Mouse (Mus musculus) midbrain, embryonic 15.5 days (tissue): ENCODE results near the gene Shank2. TPM values are rescaled to one million over a fixed set of nuclear protein-coding genes. Genes with fewer than 3 reads are reported as not detected.
A peak's percentile ranks its signal among the peaks of the same experiment; 100 is the strongest.

Source experiments
- ATAC-seq: fragments of 200-750 bp; cut with Nextera tagmentation; replicated peaks from 2 replicates; pipeline ENCODE4 v1.8.0; 2017; ENCODE audit warnings: moderate TSS enrichment
- H3K27ac ChIP-seq: fragments of 300-500 bp; sonication (generic); 2 replicates; pipeline ENCODE4 v1.5.1; 2015; ENCODE audit warnings: mild to moderate bottlenecking, inconsistent platforms
- H3K27me3 ChIP-seq: fragments of 300-500 bp; sonication (generic); replicated peaks from 2 replicates; pipeline ENCODE4 v1.6.1; 2015; ENCODE audit warnings: inconsistent platforms
- H3K36me3 ChIP-seq: fragments of 300-500 bp; sonication (generic); replicated peaks from 2 replicates; pipeline ENCODE4 v1.6.1; 2015; ENCODE audit warnings: inconsistent platforms
- H3K4me1 ChIP-seq: fragments of 300-500 bp; sonication (generic); 2 replicates; pipeline ENCODE4 v1.6.1; 2015; ENCODE audit warnings: inconsistent platforms
- H3K4me2 ChIP-seq: fragments of 300-500 bp; sonication (generic); 2 replicates; pipeline ENCODE4 v1.6.1; 2015; ENCODE audit warnings: inconsistent platforms, mild to moderate bottlenecking, moderate library complexity
- H3K4me3 ChIP-seq: fragments of 300-500 bp; sonication (generic); 2 replicates; pipeline ENCODE4 v1.5.1; 2015; ENCODE audit warnings: mild to moderate bottlenecking, inconsistent platforms
- H3K9ac ChIP-seq: fragments of 300-500 bp; sonication (generic); 2 replicates; pipeline ENCODE4 v1.6.1; 2015; ENCODE audit warnings: mild to moderate bottlenecking, inconsistent platforms
- H3K9me3 ChIP-seq: fragments of 300-500 bp; sonication (generic); 2 replicates; pipeline ENCODE4 v1.6.1; 2016; ENCODE audit warnings: inconsistent platforms
- WGBS: fragments of 180-500 bp; shearing (Covaris S2); methylation state at CpG from one replicate; pipeline ENCODE4 v1.1.7; 2015; ENCODE audit warnings: mixed read lengths; 5-methylcytosine and 5-hydroxymethylcytosine counted together
- polyA plus RNA-seq: library from polyadenylated mRNA; unstranded; fragments of >200 nt; fragmentation: Nextera tagmentation; extraction: Ambion mirVana; gene quantifications from 2 replicates; pipeline ENCODE4 v1.2.1, GENCODE M21; 2015

Shank2 gene
- polyA plus RNA-seq, 1 experiment from 2014 or later, result 10.5 TPM

DNA sequence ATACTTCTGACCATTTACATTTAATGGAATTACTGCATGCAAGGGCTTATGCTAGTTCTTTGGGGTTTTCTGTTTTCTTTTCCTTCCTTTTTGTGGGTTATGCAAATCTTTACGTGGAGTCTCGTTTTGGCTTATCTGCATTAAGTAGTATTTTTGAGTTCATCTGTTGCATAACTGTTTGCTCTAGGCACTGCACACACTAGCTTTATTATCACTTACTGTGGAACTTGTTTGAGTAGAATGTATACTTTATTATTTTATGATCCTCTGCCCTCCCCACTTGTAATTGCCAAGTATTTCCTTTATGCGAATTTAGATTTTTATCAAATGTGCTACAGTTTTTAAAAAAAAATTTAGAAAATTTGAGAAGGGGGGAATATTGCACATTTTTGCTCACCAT is 2.7 kb upstream of the Shank2 start:
- Histone ChIP-seq H3K9ac (no peak overlapping the region), H3K9me3 (0 out of 2 replicates have a peak, but pooled peaks cover 6% of the 10 kb centered on the region), H3K36me3 (no peaks in the 10 kb centered on the region), H3K4me2 (no peak overlapping the region), H3K27ac (no peak overlapping the region), H3K4me3 (no peak overlapping the region), H3K4me1 (no peaks in the 10 kb centered on the region), H3K27me3 (no peaks in the 10 kb centered on the region)
- ATAC-seq, result no peak
- 88% methylated on average over 3 of the region's 3 CpGs for WGBS

DNA sequence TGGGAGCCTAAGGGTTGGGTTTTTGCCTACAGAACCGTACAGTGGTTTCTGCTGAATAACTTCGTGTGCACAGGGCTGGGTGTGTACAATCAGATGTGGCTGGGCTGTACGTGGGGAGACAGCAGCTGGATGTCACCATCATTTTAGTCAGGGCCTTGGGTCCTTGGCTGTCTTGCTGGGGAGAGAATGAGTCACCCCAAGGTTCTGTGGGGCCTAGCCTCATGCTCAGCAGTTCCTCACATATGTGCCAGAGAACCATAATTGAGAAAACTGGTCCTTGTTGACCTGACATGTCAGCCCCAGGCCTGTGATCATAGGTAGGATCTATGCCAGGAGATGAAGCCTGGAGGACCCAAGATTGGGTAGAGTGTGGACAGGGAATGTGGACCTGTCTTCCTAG is 1.7 kb downstream of the Shank2 start:
- Histone ChIP-seq H3K4me1 (no peaks in the 10 kb centered on the region), H3K27ac (no peak overlapping the region), H3K9ac (no peak overlapping the region), H3K4me3 (no peak overlapping the region), H3K27me3 (no peaks in the 10 kb centered on the region), H3K9me3 (no peaks in the 10 kb centered on the region), H3K36me3 (no peaks in the 10 kb centered on the region), H3K4me2 (no peak overlapping the region)
- ATAC-seq, result no peak
- 79% methylated on average over 3 of the region's 3 CpGs for WGBS

DNA sequence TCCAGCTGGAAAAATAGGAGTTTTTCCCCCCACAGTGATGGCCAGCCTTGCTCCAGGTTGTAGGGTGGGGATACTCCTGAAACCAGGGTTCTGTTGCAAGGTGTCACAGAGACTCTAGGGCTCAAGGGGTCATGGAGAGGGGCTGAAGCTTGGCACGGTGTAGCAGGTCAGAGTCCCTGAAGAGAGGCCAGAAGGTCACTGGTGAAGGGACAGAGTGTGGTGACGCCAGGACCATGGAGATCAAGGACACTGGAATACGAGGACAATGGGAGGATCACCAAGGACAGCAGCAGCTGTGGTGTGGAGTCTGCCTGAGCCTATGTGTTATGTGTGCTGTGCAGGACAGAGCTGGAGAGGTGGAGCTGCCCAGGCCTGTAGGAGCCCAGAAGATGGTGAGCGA is 6.4 kb downstream of the Shank2 start:
- Histone ChIP-seq H3K4me3 (no peak overlapping the region), H3K27me3 (no peaks in the 10 kb centered on the region), H3K27ac (no peak overlapping the region), H3K9me3 (no peaks in the 10 kb centered on the region), H3K9ac (no peak overlapping the region), H3K36me3 (no peaks in the 10 kb centered on the region), H3K4me1 (no peaks in the 10 kb centered on the region), H3K4me2 (no peak overlapping the region)
- 79% methylated on average over 4 of the region's 4 CpGs for WGBS
- ATAC-seq, result no peak

DNA sequence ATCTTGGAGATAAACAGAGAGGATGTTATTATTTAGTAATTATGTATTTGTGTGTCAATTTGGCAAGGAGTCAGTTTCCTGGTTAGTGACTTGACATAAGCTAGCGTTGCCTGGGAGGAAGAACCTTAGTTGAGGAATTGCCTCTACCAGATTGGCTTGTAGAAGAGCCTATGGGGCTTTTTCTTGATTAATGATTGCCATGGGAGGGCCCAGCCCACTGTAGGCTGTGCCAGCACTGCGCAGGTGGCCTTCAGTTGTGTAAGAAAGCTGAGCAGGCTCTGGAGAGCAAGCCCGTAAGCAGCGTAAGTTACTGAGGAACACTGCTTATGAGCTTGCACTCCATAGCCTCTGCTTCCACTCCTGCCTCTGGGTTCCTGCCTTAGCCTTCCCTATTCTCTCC is 7.3 kb downstream of the Shank2 start:
- Histone ChIP-seq H3K27me3 (no peaks in the 10 kb centered on the region), H3K4me3 (no peak overlapping the region), H3K9ac (no peak overlapping the region), H3K4me1 (no peaks in the 10 kb centered on the region), H3K36me3 (no peaks in the 10 kb centered on the region), H3K27ac (no peak overlapping the region), H3K4me2 (no peak overlapping the region), H3K9me3 (no peaks in the 10 kb centered on the region)
- 83% methylated on average over 4 of the region's 4 CpGs for WGBS
- ATAC-seq, result no peak

DNA sequence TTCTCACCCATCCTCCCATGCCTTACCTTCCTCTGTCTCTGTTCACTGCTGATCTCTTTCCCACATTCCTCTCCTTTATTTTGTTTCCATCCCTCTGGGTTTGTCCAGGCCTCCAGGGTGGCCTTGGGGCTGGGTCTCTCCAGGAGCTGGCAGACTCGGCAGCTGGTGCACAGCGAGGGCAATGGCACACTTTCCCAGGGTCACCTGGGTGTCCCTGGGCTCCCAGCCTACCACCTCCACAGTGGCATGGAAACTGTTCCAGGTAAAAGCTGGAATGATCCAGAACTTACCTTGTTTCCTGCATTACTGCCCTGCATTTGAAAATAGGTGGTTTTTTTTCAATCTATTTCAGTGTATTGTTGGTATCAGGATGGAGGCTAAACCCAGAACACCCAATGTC is 12.8 kb downstream of the Shank2 start:
- no peak for ATAC-seq
- Histone ChIP-seq H3K36me3 (no peaks in the 10 kb centered on the region), H3K4me3 (no peak overlapping the region), H3K27me3 (no peaks in the 10 kb centered on the region), H3K4me2 (no peak overlapping the region), H3K9ac (no peak overlapping the region), H3K4me1 (no peaks in the 10 kb centered on the region), H3K9me3 (no peaks in the 10 kb centered on the region), H3K27ac (no peak overlapping the region)
- WGBS, result 62% methylated on average over 2 of the region's 2 CpGs

DNA sequence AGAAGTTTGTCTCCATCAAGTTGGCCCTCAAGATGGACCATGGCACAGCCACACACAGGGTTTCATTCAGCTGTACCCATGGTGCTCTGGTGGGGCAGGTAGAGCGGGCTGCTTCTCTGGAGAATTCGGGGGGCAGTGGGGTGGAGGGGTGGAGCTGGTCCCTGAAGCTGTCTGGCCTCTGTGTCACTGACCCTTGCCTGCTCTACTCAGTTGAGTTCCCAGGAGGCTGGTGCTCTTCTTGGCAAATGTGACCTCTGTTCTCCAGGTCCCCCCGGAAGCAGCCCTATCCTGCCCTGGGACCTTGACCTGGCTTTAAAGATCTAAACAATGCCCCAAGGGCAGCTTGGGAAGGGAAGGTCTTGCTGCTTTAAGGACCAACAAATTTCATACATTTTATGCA is 20.1 kb downstream of the Shank2 start:
- ATAC-seq, result no peak
- Histone ChIP-seq H3K27ac (no peak overlapping the region), H3K27me3 (no peaks in the 10 kb centered on the region), H3K4me3 (no peak overlapping the region), H3K4me1 (no peaks in the 10 kb centered on the region), H3K4me2 (no peak overlapping the region), H3K9ac (no peak overlapping the region), H3K36me3 (no peaks in the 10 kb centered on the region), H3K9me3 (no peaks in the 10 kb centered on the region)
- 88% methylated on average over 3 of the region's 3 CpGs for WGBS

DNA sequence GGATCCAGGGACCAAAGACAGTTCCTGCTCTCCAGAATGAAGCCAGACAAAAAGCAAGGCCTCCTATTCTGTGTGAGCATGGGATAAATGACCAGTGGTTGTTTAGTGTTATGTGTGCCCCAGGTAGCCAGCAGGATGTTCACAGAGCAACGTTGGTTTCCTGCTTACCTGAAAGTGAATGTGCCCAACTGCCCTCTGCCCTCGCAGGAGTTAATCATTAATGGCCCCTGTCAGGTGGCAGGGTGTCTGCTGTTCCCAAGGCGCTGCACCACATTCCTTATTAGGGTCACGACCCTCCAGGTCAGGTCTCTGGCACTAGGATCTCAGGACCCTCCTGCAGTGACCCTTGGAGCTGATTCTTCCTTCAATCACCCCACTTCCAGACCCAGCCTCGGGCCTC is 21.0 kb downstream of the Shank2 start:
- WGBS, result 75% methylated on average over 5 of the region's 5 CpGs
- H3K9me3 ChIP-seq, result no peaks in the 10 kb centered on the region
- ATAC-seq, result no peak
- no peaks in the 10 kb centered on the region for H3K36me3 ChIP-seq
- H3K4me1 ChIP-seq, result no peaks in the 10 kb centered on the region
- H3K9ac ChIP-seq, result no peak overlapping the region
- no peak overlapping the region for H3K4me2 ChIP-seq
- H3K27me3 ChIP-seq, result no peaks in the 10 kb centered on the region
- no peak overlapping the region for H3K27ac ChIP-seq
- no peak overlapping the region for H3K4me3 ChIP-seq

DNA sequence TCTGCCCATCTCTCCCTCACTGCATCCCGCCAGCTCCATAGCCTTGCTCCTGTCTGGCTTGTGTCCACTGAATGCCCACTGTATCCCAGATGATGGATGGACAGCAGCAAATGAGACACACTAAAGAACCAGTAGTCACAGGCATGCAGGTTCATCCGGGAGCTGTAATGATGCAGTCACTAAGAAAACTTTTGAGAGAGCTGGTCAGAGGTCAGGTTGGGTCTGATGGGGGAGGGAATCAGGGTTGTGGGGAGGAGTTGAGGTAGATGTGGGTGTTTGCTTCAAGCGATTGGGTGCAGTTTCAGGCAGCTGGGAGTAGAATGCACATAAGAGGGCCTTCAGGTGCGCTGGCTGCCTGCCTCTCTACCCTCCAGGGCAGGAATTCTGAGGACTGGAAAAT is 21.8 kb downstream of the Shank2 start:
- no peaks in the 10 kb centered on the region for H3K4me1 ChIP-seq
- H3K27me3 ChIP-seq, result no peaks in the 10 kb centered on the region
- H3K9ac ChIP-seq, result no peak overlapping the region
- H3K27ac ChIP-seq, result no peak overlapping the region
- H3K4me2 ChIP-seq, result no peak overlapping the region
- H3K9me3 ChIP-seq, result no peaks in the 10 kb centered on the region
- ATAC-seq, result no peak
- H3K36me3 ChIP-seq, result no peaks in the 10 kb centered on the region
- no peak overlapping the region for H3K4me3 ChIP-seq
- 78% methylated on average over 4 of the region's 4 CpGs for WGBS

DNA sequence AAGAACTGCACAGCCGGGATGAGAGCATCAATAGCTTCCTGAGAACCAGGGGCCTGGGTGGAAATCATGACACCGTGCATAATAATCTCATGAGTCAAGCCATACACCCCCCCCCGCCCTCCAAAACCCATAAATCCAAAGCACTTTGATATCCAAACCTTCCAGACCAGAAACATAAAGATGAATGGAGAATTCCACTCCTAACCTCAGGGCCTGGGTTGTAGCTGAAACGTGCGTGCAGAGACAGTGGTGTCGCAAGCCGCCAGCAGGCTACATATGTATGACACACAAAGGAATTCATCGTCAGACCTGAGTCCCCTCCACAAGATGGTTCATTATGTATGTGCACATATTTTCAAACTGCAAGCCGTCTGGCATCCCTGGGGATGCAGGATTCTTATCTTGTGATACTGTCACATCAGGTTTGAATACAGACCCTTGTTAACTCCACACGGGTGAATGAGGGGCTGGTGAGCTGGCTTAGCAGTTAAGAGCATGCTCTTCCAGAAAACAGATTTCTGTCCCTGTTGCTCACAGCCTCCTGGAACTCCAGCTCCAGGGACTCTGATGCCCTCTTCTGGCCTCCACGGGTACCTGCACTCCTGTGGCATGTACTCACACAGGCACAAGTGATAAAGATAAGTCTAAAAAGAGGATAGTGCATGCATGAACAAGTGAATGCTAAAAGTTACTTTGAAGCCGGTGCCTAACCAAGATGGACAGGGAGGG is 24.5 kb downstream of the Shank2 start:
- H3K4me3 ChIP-seq, result no peak overlapping the region
- H3K36me3 ChIP-seq, result no peaks in the 10 kb centered on the region
- H3K9me3 ChIP-seq, result no peaks in the 10 kb centered on the region
- no peak for ATAC-seq
- 77% methylated on average over 12 of the region's 12 CpGs for WGBS
- H3K27me3 ChIP-seq, result no peaks in the 10 kb centered on the region
- no peak overlapping the region for H3K27ac ChIP-seq
- H3K9ac ChIP-seq, result no peak overlapping the region
- no peak overlapping the region for H3K4me2 ChIP-seq
- no peaks in the 10 kb centered on the region for H3K4me1 ChIP-seq

DNA sequence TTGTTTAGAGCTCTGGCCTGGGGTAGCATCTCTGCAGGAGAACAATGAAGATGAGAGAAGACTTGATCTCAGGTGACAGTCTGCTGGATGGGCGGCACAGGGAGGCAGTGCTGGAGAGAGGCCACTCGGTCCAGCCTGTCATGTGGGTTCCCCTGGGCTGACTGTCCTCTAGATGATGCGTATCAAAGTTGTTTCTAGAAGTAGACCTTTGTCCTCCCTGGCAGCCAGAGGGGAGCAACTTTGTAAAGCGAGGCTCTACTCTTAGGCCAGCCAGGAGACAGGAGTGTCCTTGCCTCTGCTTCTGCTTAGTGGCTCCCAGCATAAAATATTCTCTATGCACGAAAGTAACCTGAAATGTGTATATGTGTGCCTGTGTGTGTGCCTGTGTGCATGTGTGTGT is 27.5 kb downstream of the Shank2 start:
- Histone ChIP-seq H3K36me3 (no peaks in the 10 kb centered on the region), H3K27ac (no peak overlapping the region), H3K4me3 (no peak overlapping the region), H3K9ac (no peak overlapping the region), H3K4me1 (no peaks in the 10 kb centered on the region), H3K27me3 (no peaks in the 10 kb centered on the region), H3K9me3 (no peaks in the 10 kb centered on the region), H3K4me2 (no peak overlapping the region)
- WGBS, result 56% methylated on average over 5 of the region's 5 CpGs
- ATAC-seq, result no peak

DNA sequence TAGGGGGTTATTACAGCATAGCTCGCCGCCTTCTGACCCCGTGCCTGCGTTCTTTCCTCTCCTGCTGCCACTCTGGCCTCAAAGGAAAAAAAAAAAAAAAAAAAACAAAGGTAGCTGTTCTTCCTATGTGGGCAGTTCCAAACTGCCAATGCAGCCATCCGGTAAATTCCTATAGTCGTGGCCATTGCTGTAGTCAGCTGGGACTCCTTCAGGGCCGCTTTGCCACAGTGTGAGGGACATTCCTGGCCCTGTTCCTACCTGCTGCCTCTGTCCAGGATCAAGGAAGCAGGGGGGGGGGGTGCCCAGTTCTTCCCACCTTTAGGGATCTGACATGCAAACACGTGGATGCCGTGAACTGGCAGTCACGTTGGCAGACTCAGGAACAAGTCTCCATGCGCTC is 29.1 kb downstream of the Shank2 start:
- H3K36me3 ChIP-seq, result no peaks in the 10 kb centered on the region
- H3K4me1 ChIP-seq, result no peaks in the 10 kb centered on the region
- 73% methylated on average over 11 of the region's 11 CpGs for WGBS

DNA sequence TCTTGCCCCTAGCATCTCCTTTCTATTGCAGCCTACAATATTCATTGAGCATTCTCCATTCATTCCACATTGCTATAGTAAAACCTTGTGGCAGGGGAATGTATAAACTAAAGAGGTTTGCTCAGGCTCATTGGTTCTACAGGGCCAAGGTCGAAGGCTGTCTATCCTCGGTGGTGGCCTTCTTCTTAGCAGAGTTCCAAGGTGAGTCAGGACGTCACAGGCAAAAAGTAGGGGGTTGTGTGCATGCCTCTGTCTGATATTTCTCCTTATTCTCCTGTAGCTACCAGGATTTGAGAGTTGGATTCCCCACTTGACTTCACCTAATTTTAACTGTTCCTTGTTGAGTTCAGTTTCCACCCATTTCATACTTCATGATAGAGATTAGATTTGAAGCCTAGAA is 29.9 kb downstream of the Shank2 start:
- no peak for ATAC-seq
- H3K27me3 ChIP-seq, result no peaks in the 10 kb centered on the region
- no peak overlapping the region for H3K27ac ChIP-seq
- no peaks in the 10 kb centered on the region for H3K36me3 ChIP-seq
- 95% methylated on average over 3 of the region's 3 CpGs for WGBS
- H3K9ac ChIP-seq, result no peak overlapping the region
- no peaks in the 10 kb centered on the region for H3K4me1 ChIP-seq
- H3K4me3 ChIP-seq, result no peak overlapping the region
- no peak overlapping the region for H3K4me2 ChIP-seq
- H3K9me3 ChIP-seq, result no peaks in the 10 kb centered on the region

More for the DNA sequence above, 29.1 kb downstream of the Shank2 start:
- Histone ChIP-seq H3K4me3 (no peak overlapping the region), H3K27me3 (no peaks in the 10 kb centered on the region), H3K9me3 (no peaks in the 10 kb centered on the region), H3K4me2 (no peak overlapping the region), H3K27ac (no peak overlapping the region), H3K9ac (no peak overlapping the region)
- no peak for ATAC-seq

DNA sequence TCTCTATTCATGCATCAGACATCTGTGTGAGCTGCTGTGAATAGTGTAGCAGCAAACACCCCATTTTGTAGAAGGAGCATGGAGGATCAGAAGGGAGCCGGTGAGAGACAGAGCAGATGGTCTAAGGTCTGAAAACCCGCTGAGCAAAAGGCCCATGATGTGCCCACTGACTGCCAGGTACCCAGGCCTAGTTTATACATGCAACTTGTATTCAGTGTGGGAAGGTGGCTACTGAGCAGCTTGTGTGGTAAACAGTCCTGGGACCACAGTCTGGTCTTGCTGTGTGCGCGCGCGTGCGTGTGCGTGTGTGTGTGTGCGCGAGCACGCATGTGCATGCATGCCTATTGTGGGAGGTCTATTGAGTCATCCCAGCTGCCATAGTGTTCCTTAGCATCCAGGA is 35.8 kb downstream of the Shank2 start:
- H3K27ac ChIP-seq, result peak overlapping the region; percentile 59
- no peak overlapping the region for H3K4me3 ChIP-seq
- no peaks in the 10 kb centered on the region for H3K36me3 ChIP-seq
- 92% methylated on average over 11 of the region's 11 CpGs for WGBS
- H3K4me1 ChIP-seq, result peaks cover 7% of the 10 kb centered on the region; the same call in 1 of the 2 replicates
- no peaks in the 10 kb centered on the region for H3K9me3 ChIP-seq
- H3K27me3 ChIP-seq, result no peaks in the 10 kb centered on the region
- no peak overlapping the region for H3K4me2 ChIP-seq
- no peak for ATAC-seq
- H3K9ac ChIP-seq, result no peak overlapping the region
